Mouse (Mus musculus): ENCODE measurements around the gene Gm14698.
"Not testable (repeated sequence)": the region's sequence is repeated elsewhere in the genome, so short reads cannot be mapped to it uniquely, and the experiment has no call there.

Gm14698 gene

GRCm38 (mm10) chrX:68821059-68821458 lies at the start of gene Gm14698:
Gene Gm14698, plus strand, starts transcription at chrX:68821093.
- DNase-seq, result not testable (repeated sequence)

GRCm38 (mm10) chrX:68820449-68820848 lies 444 bp upstream of the Gm14698 start:
- DNase-seq, result not testable (repeated sequence)

GRCm38 (mm10) chrX:68839548-68840444 lies 18.9 kb downstream of the Gm14698 start:
- DNase-seq, result peak; percentile 3

- DNase-seq, result no peak
Observed at GRCm38 (mm10) chrX:68865145-68865544, 44.3 kb downstream of the Gm14698 start.

All from kidney, adult 9 months (tissue).